Mouse (Mus musculus) heart, adult 2 months (tissue): Measurements from ENCODE around the gene Actg1. TPM values are rescaled to one million over a fixed set of nuclear protein-coding genes. Genes with fewer than 3 reads are reported as not detected.

ENCODE experiments used
- DNase-seq, 2 experiments: peaks; one replicate each; pipeline ENCODE4 v3.0.0; 2021
- H3K27ac ChIP-seq: fragments of 200-600 bp; 2 replicates; pipeline ENCODE4 v1.8.1; 2022
- H3K27me3 ChIP-seq: fragments of 200-500 bp; 2 replicates; pipeline ENCODE4 v1.6.1; 2012; ENCODE audit warnings: mild to moderate bottlenecking, low read length, inconsistent platforms, mixed read lengths; ENCODE audit not compliant: control insufficient read depth, insufficient read depth
- H3K36me3 ChIP-seq: fragments of 200-500 bp; 2 replicates; pipeline ENCODE4 v1.6.1; 2012; ENCODE audit warnings: low read length, inconsistent platforms; ENCODE audit not compliant: control insufficient read depth, insufficient read depth
- H3K4me1 ChIP-seq: fragments of 200-500 bp; 2 replicates; pipeline ENCODE4 v1.6.1; 2011; ENCODE audit warnings: low read length; ENCODE audit not compliant: control insufficient read depth, insufficient read depth
- H3K4me3 ChIP-seq: fragments of 200-600 bp; 2 replicates; pipeline ENCODE4 v1.8.1; 2022
- H3K79me2 ChIP-seq: fragments of 200-500 bp; replicated peaks from 2 replicates; pipeline ENCODE4 v1.6.1; 2012; ENCODE audit warnings: mild to moderate bottlenecking, inconsistent platforms, low read length, moderate library complexity, mixed read lengths; ENCODE audit not compliant: control insufficient read depth, insufficient read depth
- H3K9ac ChIP-seq: fragments of 200-500 bp; 2 replicates; pipeline ENCODE4 v1.6.1; 2012; ENCODE audit warnings: low read depth, mild to moderate bottlenecking, control low read depth, inconsistent platforms, low read length, mixed read lengths
- CTCF ChIP-seq: fragments of 200-600 bp; IDR thresholded peaks from 2 replicates; pipeline ENCODE4 v1.8.1; 2022; ENCODE audit warnings: antibody characterized with exemption, mild to moderate bottlenecking, moderate library complexity
- EP300 ChIP-seq: fragments of 200-500 bp; IDR thresholded peaks from 2 replicates; pipeline ENCODE4 v1.6.1; 2011; ENCODE audit warnings: low read depth, low read length, control low read depth; ENCODE audit not compliant: insufficient read depth
- POLR2A ChIP-seq: fragments of 200-500 bp; IDR thresholded peaks from 2 replicates; pipeline ENCODE4 v1.6.1; 2011; ENCODE audit warnings: mild to moderate bottlenecking, low read depth, low read length, control low read depth; ENCODE audit not compliant: insufficient read depth
- WGBS: fragments of 180-500 bp; shearing (Covaris S2); methylation state at CpG from one replicate; pipeline ENCODE4 v1.1.7; 2018; 5-methylcytosine and 5-hydroxymethylcytosine counted together
- intact Hi-C: fragments of 180-260 bp; cut with DNase I; formaldehyde crosslinking; loops from one replicate; pipeline ENCODE4 v1.15.1; 2025
- polyA plus RNA-seq: library from polyadenylated mRNA; depleted of rRNA; stranded (reverse); fragments of >200 nt; gene quantifications from 2 replicates; pipeline ENCODE4 v1.2.3, GENCODE M21; 2012
- total RNA-seq, 2 experiments: library from RNA; stranded (reverse); gene quantifications; 2 replicates each; pipeline ENCODE4 v1.2.3; 2021

The Actg1 gene
- total and polyA plus RNA-seq, 3 experiments: 222 to 510 (median 321) TPM

DNA sequence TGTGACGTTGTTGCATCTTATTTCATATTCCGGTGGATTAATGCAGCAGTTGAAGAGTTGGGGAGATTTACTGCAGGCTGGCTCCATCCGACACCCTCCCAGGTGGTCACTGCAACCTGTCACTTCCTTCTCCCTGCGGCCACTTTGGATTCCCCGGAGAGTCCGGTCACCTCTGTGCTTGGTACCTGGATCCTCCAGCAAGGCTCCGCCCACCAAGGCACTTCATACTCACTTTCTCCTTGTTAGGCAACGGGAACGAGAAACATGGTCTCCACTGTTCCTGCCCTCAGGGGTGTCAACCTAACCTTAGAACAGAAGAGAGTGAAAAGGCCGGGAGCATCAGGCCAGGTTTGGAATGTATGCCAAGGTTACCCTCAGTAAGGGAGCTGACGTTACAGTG is 2.4 kb upstream of the Actg1 start:
- Histone ChIP-seq H3K27me3 (no peaks in the 10 kb centered on the region), H3K4me1 (peaks cover 16% of the 10 kb centered on the region), H3K27ac (peak overlapping the region; percentile 100), H3K4me3 (peak overlapping the region; percentile 98), H3K79me2 (peaks cover 3% of the 10 kb centered on the region), H3K9ac (peak overlapping the region; percentile 47), H3K36me3 (no peaks in the 10 kb centered on the region)
- TF ChIP-seq POLR2A (no peak), EP300 (no peak), CTCF (no peak)
- peak; percentile 60 to 61 for DNase-seq
- WGBS: 11% methylated on average over 11 of the region's 11 CpGs
- intact Hi-C loops: loop anchor here (5.0 kb wide), 1 partner anchor 163 kb away; no protein-coding TSS in a partner anchor

- peaks cover 3% of the 10 kb centered on the region for H3K79me2 ChIP-seq
- H3K4me1 ChIP-seq: peaks cover 19% of the 10 kb centered on the region
- DNase-seq: peak; percentile 96 to 97
- TF ChIP-seq POLR2A: peak; percentile 80
- TF ChIP-seq EP300: peak; percentile 90
- TF ChIP-seq CTCF: peak; percentile 11; the same call in 1 of the 2 replicates
- peak overlapping the region; percentile 99 for H3K9ac ChIP-seq
- peak overlapping the region; percentile 98 for H3K4me3 ChIP-seq
- H3K27ac ChIP-seq: peak overlapping the region; percentile 100
- H3K36me3 ChIP-seq: peaks cover 4% of the 10 kb centered on the region
- no peaks in the 10 kb centered on the region for H3K27me3 ChIP-seq
- intact Hi-C loops: loop anchor here (2.0 to 5.0 kb wide), 2 partner anchors 117 to 163 kb away; partner anchors contain the start of gene Bahcc1
- WGBS: under 1% methylated on average over 68 of the region's 68 CpGs
Observed at GRCm38 (mm10) chr11:120349986-120350702, 1.8 kb upstream of the Actg1 start.

DNA sequence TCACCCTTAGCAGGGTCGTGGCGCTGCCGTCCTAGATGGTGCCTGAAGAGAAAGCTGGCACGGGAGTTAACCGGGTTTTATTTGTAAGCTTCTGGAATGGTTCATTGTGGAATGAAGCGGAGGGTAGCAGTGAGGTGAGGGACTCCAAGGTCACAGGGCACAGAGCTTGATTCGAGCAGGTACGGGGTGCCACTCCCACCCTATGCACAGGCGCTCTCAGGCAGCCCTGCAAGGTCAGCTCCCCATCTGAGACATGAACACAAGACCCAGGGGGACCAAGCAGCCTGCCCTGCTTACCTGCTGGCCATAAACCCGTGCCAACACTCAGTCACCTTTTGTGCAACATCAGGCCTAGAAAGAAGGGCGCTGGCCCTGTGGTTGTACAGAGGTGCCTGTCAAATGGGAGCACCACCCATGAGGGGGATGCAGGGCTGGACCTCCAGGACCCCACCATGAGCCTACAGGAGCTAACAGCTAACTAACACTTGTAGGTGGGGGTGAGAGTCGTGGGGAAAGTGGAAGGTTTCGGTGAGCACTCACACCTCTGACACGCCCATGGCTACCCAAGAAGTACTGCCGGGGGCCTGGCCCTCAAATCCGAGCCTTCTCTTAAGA is 1.1 kb upstream of the Actg1 start:
- H3K9ac ChIP-seq: peak overlapping the region; percentile 99
- H3K4me3 ChIP-seq: peak overlapping the region; percentile 98
- H3K79me2 ChIP-seq: peaks cover 3% of the 10 kb centered on the region
- peak in 1 of 2 experiments; percentile 77 for DNase-seq
- peaks cover 5% of the 10 kb centered on the region for H3K36me3 ChIP-seq
- WGBS: under 1% methylated on average over 16 of the region's 16 CpGs
- TF ChIP-seq CTCF (no peak), EP300 (no peak), POLR2A (no peak)
- intact Hi-C loops: loop anchor here (2.0 kb wide), 1 partner anchor 117 kb away; the partner anchor contains the start of gene Bahcc1
- H3K4me1 ChIP-seq: peaks cover 21% of the 10 kb centered on the region
- no peaks in the 10 kb centered on the region for H3K27me3 ChIP-seq
- peak overlapping the region; percentile 100 for H3K27ac ChIP-seq

- peak; percentile 11; the same call in 1 of the 2 replicates for TF ChIP-seq POLR2A
- TF ChIP-seq EP300: no peak
- Histone ChIP-seq H3K79me2 (peaks cover 3% of the 10 kb centered on the region), H3K4me3 (peak overlapping the region; percentile 98), H3K27me3 (no peaks in the 10 kb centered on the region), H3K4me1 (peaks cover 20% of the 10 kb centered on the region), H3K36me3 (peaks cover 5% of the 10 kb centered on the region), H3K9ac (peak overlapping the region; percentile 99), H3K27ac (peak overlapping the region; percentile 100)
- DNase-seq: peak; percentile 76 to 80
- intact Hi-C loops: loop anchor here (2.0 kb wide), 1 partner anchor 116 kb away; the partner anchor contains the start of gene Bahcc1
- 2% methylated on average over 46 of the region's 53 CpGs for WGBS
Observed at GRCm38 (mm10) chr11:120348684-120349370, 485 bp upstream of the Actg1 start.

- Histone ChIP-seq H3K27ac (peak overlapping the region; percentile 100), H3K9ac (peak overlapping the region; percentile 100), H3K4me3 (peak overlapping the region; percentile 99), H3K4me1 (peaks cover 12% of the 10 kb centered on the region), H3K36me3 (peaks cover 5% of the 10 kb centered on the region), H3K79me2 (peaks cover 3% of the 10 kb centered on the region), H3K27me3 (no peaks in the 10 kb centered on the region)
- TF ChIP-seq EP300: no peak
- no peak for TF ChIP-seq CTCF
- TF ChIP-seq POLR2A: no peak
- intact Hi-C loops: no loop called here
- 2% methylated on average over 10 of the region's 10 CpGs for WGBS
- DNase-seq: peak; percentile 43 to 48
Observed at GRCm38 (mm10) chr11:120347301-120347700, 1.0 kb downstream of the Actg1 start.
